Mouse (Mus musculus) MEL (cell line): Measurements from ENCODE around the gene Olfr568.

Experiments used
- CTCF ChIP-seq, 3 experiments: IDR thresholded peaks in 2 of 3; conservative IDR thresholded peaks in 1 of 3; 2 replicates each; pipeline ENCODE4 v1.5.1; 2011 to 2012; ENCODE audit warnings: low read length in 3 of 3, low read depth in 2 of 3, mild to moderate bottlenecking in 2 of 3, improper control_type of control experiment in 1 of 3, inconsistent platforms in 1 of 3, mixed read lengths in 1 of 3, moderate library complexity in 1 of 3; ENCODE audit not compliant: control insufficient read depth in 1 of 3, insufficient read depth in 1 of 3, poor library complexity in 1 of 3, severe bottlenecking in 1 of 3
- ELF1 ChIP-seq: IDR thresholded peaks from 2 replicates; pipeline ENCODE4 v1.6.1; 2014; ENCODE audit warnings: low read depth, mild to moderate bottlenecking, inconsistent platforms, low read length, improper control_type of control experiment, moderate library complexity
- GATA1 ChIP-seq: IDR thresholded peaks from 2 replicates; pipeline ENCODE4 v1.6.1; 2011; ENCODE audit warnings: low read depth, low read length, improper control_type of control experiment
- KAT2A ChIP-seq: conservative IDR thresholded peaks from 2 replicates; pipeline ENCODE4 v1.6.1; 2012; ENCODE audit warnings: low read depth, low read length, improper control_type of control experiment, inconsistent platforms
- MAX ChIP-seq: IDR thresholded peaks from 2 replicates; pipeline ENCODE4 v1.6.1; 2011; ENCODE audit warnings: low read length, improper control_type of control experiment
- NRF1 ChIP-seq: IDR thresholded peaks from 2 replicates; pipeline ENCODE4 v1.6.1; 2014; ENCODE audit warnings: low read depth, mild to moderate bottlenecking, inconsistent platforms, low read length, improper control_type of control experiment, moderate library complexity; ENCODE audit not compliant: poor library complexity, insufficient read depth, severe bottlenecking
- POLR2A ChIP-seq, 2 experiments: IDR thresholded peaks; 2 replicates each; pipeline ENCODE4 v1.6.1; 2011 to 2012; ENCODE audit warnings: low read length in 2 of 2, mild to moderate bottlenecking in 2 of 2, control low read depth in 1 of 2, improper control_type of control experiment in 1 of 2, low read depth in 1 of 2, moderate library complexity in 1 of 2; ENCODE audit not compliant: control insufficient read depth in 1 of 2, insufficient read depth in 1 of 2, poor library complexity in 1 of 2
- ZC3H11A ChIP-seq: IDR thresholded peaks from 2 replicates; pipeline ENCODE4 v1.6.1; 2012; ENCODE audit warnings: low read depth, mild to moderate bottlenecking, inconsistent platforms, low read length, improper control_type of control experiment

DNA sequence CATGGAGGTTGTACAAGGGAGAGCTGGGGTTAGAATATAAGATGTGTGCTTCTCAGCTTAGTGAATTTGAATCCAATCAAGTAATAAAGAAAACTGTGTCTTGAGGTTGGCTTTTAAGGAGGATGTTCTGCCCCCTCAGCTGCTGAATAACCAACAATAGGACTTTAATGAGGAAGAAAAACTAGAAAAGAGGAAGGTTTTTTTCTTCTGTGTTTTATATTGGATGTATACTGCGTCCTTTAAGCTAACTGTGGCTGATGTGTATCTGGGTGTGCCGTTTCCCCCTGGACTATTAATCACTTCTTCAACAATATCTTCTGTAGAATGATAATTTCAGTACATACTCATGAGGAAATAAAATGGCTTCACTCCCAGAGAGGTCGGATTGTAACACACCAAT, 50.2 kb downstream of the Olfr568 start:
- TF ChIP-seq CTCF (IDR thresholded peaks at IDR 0.05 in 2 of 3, conservative IDR thresholded peaks at IDR 0.05 in 1 of 3; ENCODE audit: control insufficient read depth in 1 of 3, insufficient read depth in 1 of 3, low read depth in 2 of 3, low read length in 3 of 3, poor library complexity in 1 of 3, severe bottlenecking in 1 of 3) (no peak), MAX (no peak), ZC3H11A (no peak), KAT2A (no peak), NRF1 (no peak), ELF1 (no peak), GATA1 (no peak), POLR2A (IDR thresholded peaks at IDR 0.05; ENCODE audit: control insufficient read depth in 1 of 2, insufficient read depth in 1 of 2, low read depth in 1 of 2, low read length in 2 of 2, poor library complexity in 1 of 2) (no peak)
